Mouse (Mus musculus): ENCODE data around the gene Hamp2. TPM values are rescaled to one million over a fixed set of nuclear protein-coding genes. Genes with fewer than 3 reads are reported as not detected.
"Not testable (repeated sequence)": the region's sequence is repeated elsewhere in the genome, so short reads cannot be mapped to it uniquely, and the experiment has no call there.

Gene Hamp2
- polyA plus RNA-seq, 1 experiment, result not detected

- H3K27me3 ChIP-seq (ENCODE audit: control insufficient read depth, insufficient read depth, insufficient read length), result no peaks in the 10 kb centered on the region
- peaks cover 30% of the 10 kb centered on the region for H3K36me3 ChIP-seq (ENCODE audit: control insufficient read depth, insufficient read depth)
- TF ChIP-seq CTCF (IDR thresholded peaks at IDR 0.05; ENCODE audit: control insufficient read depth, insufficient read depth, insufficient read length) (peak; percentile 96), MYOD1 (IDR thresholded peaks at IDR 0.05; ENCODE audit: control insufficient read depth, insufficient read length, low read depth) (no peak)
- peaks cover 3% of the 10 kb centered on the region for H3K79me3 ChIP-seq (ENCODE audit: low read depth)
- H3K79me2 ChIP-seq (ENCODE audit: control insufficient read depth, insufficient read depth), result peaks cover 28% of the 10 kb centered on the region
- peak overlapping the region; percentile 60 for H3K4me3 ChIP-seq (ENCODE audit: insufficient read depth, poor library complexity, severe bottlenecking)
- peak overlapping the region; percentile 80 for H3ac ChIP-seq (ENCODE audit: control insufficient read depth, insufficient read length, low read depth)
Observed at GRCm38 (mm10) chr7:30955584-30956356, 31.3 kb upstream of the Hamp2 start.

- H3K79me3 ChIP-seq (ENCODE audit: low read depth), result peaks cover 3% of the 10 kb centered on the region
- H3K79me2 ChIP-seq (ENCODE audit: control insufficient read depth, insufficient read depth), result peaks cover 28% of the 10 kb centered on the region
- H3K27me3 ChIP-seq (ENCODE audit: control insufficient read depth, insufficient read depth, insufficient read length), result no peaks in the 10 kb centered on the region
- no peak overlapping the region for H3K4me3 ChIP-seq (ENCODE audit: insufficient read depth, poor library complexity, severe bottlenecking)
- TF ChIP-seq MAX (IDR thresholded peaks at IDR 0.05) (no peak), FOSL1 (IDR thresholded peaks at IDR 0.05; ENCODE audit: insufficient read depth, low read length, poor library complexity, severe bottlenecking) (no peak), MYOG (IDR thresholded peaks at IDR 0.05; ENCODE audit: control insufficient read depth, extremely low read depth, insufficient read length) (no peak), MYOD1 (IDR thresholded peaks at IDR 0.05; ENCODE audit: control insufficient read depth, insufficient read length, low read depth) (no peak), USF1 (IDR thresholded peaks at IDR 0.05; ENCODE audit: low read depth) (no peak), CEBPB (IDR thresholded peaks at IDR 0.05; ENCODE audit: low read depth) (no peak), CTCF (IDR thresholded peaks at IDR 0.05; ENCODE audit: control insufficient read depth, insufficient read depth, insufficient read length) (no peak)
- H3K36me3 ChIP-seq (ENCODE audit: control insufficient read depth, insufficient read depth), result peaks cover 35% of the 10 kb centered on the region
- no peak overlapping the region for H3ac ChIP-seq (ENCODE audit: control insufficient read depth, insufficient read length, low read depth)
Observed at GRCm38 (mm10) chr7:30954971-30955520, 30.6 kb upstream of the Hamp2 start.

DNA sequence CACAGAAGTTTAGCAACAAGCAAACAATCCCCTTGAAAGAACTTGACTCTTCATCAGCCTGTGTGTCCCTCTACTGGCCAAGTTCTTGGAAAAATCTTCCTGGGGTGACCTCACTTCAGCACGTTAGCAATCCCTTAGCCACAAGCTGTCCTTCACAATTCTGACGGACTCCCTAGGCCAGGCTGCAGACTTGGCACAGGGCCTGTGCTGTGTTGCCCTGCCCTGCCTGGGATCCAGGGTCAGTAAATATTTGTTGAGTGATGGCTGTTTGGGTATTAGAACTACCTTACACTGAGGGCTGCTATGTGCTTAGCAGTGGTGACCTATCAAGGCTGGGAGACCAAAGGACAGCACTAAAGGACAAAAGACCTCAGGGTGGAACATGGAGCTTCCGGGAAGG, 29.6 kb upstream of the Hamp2 start:
- H3ac ChIP-seq (ENCODE audit: control insufficient read depth, insufficient read length, low read depth), result no peak overlapping the region
- H3K36me3 ChIP-seq (ENCODE audit: control insufficient read depth, insufficient read depth), result peaks cover 43% of the 10 kb centered on the region
- no peak overlapping the region for H3K4me3 ChIP-seq (ENCODE audit: insufficient read depth, poor library complexity, severe bottlenecking)
- no peaks in the 10 kb centered on the region for H3K27me3 ChIP-seq (ENCODE audit: control insufficient read depth, insufficient read depth, insufficient read length)
- TF ChIP-seq CEBPB (IDR thresholded peaks at IDR 0.05; ENCODE audit: low read depth) (no peak), USF1 (IDR thresholded peaks at IDR 0.05; ENCODE audit: low read depth) (no peak), MAX (IDR thresholded peaks at IDR 0.05) (no peak), CTCF (IDR thresholded peaks at IDR 0.05; ENCODE audit: control insufficient read depth, insufficient read depth, insufficient read length) (no peak), FOSL1 (IDR thresholded peaks at IDR 0.05; ENCODE audit: insufficient read depth, low read length, poor library complexity, severe bottlenecking) (no peak), MYOD1 (IDR thresholded peaks at IDR 0.05; ENCODE audit: control insufficient read depth, insufficient read length, low read depth) (no peak), MYOG (IDR thresholded peaks at IDR 0.05; ENCODE audit: control insufficient read depth, extremely low read depth, insufficient read length) (no peak)
- peaks cover 28% of the 10 kb centered on the region for H3K79me2 ChIP-seq (ENCODE audit: control insufficient read depth, insufficient read depth)
- peaks cover 3% of the 10 kb centered on the region for H3K79me3 ChIP-seq (ENCODE audit: low read depth)

GRCm38 (mm10) chr7:30953459-30953858, 29.0 kb upstream of the Hamp2 start:
- Histone ChIP-seq H3K79me3 (ENCODE audit: low read depth) (peaks cover 3% of the 10 kb centered on the region), H3K36me3 (ENCODE audit: control insufficient read depth, insufficient read depth) (peaks cover 47% of the 10 kb centered on the region), H3ac (ENCODE audit: control insufficient read depth, insufficient read length, low read depth) (no peak overlapping the region), H3K79me2 (ENCODE audit: control insufficient read depth, insufficient read depth) (peaks cover 25% of the 10 kb centered on the region), H3K27me3 (ENCODE audit: control insufficient read depth, insufficient read depth, insufficient read length) (no peaks in the 10 kb centered on the region), H3K4me3 (ENCODE audit: insufficient read depth, poor library complexity, severe bottlenecking) (no peak overlapping the region)
- no peak for TF ChIP-seq MYOG (IDR thresholded peaks at IDR 0.05; ENCODE audit: control insufficient read depth, extremely low read depth, insufficient read length)

- no peak overlapping the region for H3ac ChIP-seq (ENCODE audit: control insufficient read depth, insufficient read length, low read depth)
- no peak overlapping the region for H3K4me3 ChIP-seq (ENCODE audit: insufficient read depth, poor library complexity, severe bottlenecking)
- H3K36me3 ChIP-seq (ENCODE audit: control insufficient read depth, insufficient read depth), result peaks cover 47% of the 10 kb centered on the region
- peaks cover 17% of the 10 kb centered on the region for H3K79me2 ChIP-seq (ENCODE audit: control insufficient read depth, insufficient read depth)
- H3K79me3 ChIP-seq (ENCODE audit: low read depth), result peaks cover 3% of the 10 kb centered on the region
- TF ChIP-seq MAX (IDR thresholded peaks at IDR 0.05) (no peak), FOSL1 (IDR thresholded peaks at IDR 0.05; ENCODE audit: insufficient read depth, low read length, poor library complexity, severe bottlenecking) (no peak), CTCF (IDR thresholded peaks at IDR 0.05; ENCODE audit: control insufficient read depth, insufficient read depth, insufficient read length) (no peak), CEBPB (IDR thresholded peaks at IDR 0.05; ENCODE audit: low read depth) (no peak), MYOG (IDR thresholded peaks at IDR 0.05; ENCODE audit: control insufficient read depth, extremely low read depth, insufficient read length) (no peak), MYOD1 (IDR thresholded peaks at IDR 0.05; ENCODE audit: control insufficient read depth, insufficient read length, low read depth) (no peak), USF1 (IDR thresholded peaks at IDR 0.05; ENCODE audit: low read depth) (no peak)
- H3K27me3 ChIP-seq (ENCODE audit: control insufficient read depth, insufficient read depth, insufficient read length), result no peaks in the 10 kb centered on the region
Observed at GRCm38 (mm10) chr7:30952441-30953265, 28.2 kb upstream of the Hamp2 start.

- peaks cover 41% of the 10 kb centered on the region for H3K36me3 ChIP-seq (ENCODE audit: control insufficient read depth, insufficient read depth)
Observed at GRCm38 (mm10) chr7:30949902-30950301, 25.4 kb upstream of the Hamp2 start.

More at GRCm38 (mm10) chr7:30949902-30950301, 25.4 kb upstream of the Hamp2 start:
- H3K79me3 ChIP-seq (ENCODE audit: low read depth); H3K27me3 ChIP-seq (ENCODE audit: control insufficient read depth, insufficient read depth, insufficient read length); H3ac ChIP-seq (ENCODE audit: control insufficient read depth, insufficient read length, low read depth); H3K79me2 ChIP-seq (ENCODE audit: control insufficient read depth, insufficient read depth); H3K4me3 ChIP-seq (ENCODE audit: insufficient read depth, poor library complexity, severe bottlenecking): not testable (repeated sequence)
